Mouse (Mus musculus): ENCODE data around the gene Rrp9.

- TF ChIP-seq POLR2A (IDR thresholded peaks at IDR 0.05; ENCODE audit: low read depth, low read length) (no peak), CTCF (IDR thresholded peaks at IDR 0.05; ENCODE audit: extremely low read depth, insufficient read length, insufficient replicate concordance, low read depth, low read length) (no peak)
Observed at GRCm38 (mm10) chr9:106481075-106481474, 5.3 kb downstream of the Rrp9 start.

Data from small intestine, adult 2 months (tissue).